Mouse (Mus musculus) embryonic facial prominence, embryonic 10.5 days (tissue): Measurements from ENCODE around the gene Rhog. TPM values are rescaled to one million over a fixed set of nuclear protein-coding genes. Genes with fewer than 3 reads are reported as not detected.

Source experiments
- DNase-seq: peaks from one replicate; pipeline ENCODE4 v3.0.0-alpha.2; 2017; ENCODE audit warnings: low spot score
- H3K27ac ChIP-seq: fragments of 300-500 bp; sonication (generic); replicated peaks from 2 replicates; pipeline ENCODE4 v1.5.1; 2016; ENCODE audit warnings: mild to moderate bottlenecking
- H3K27me3 ChIP-seq: fragments of 300-500 bp; sonication (generic); replicated peaks from 2 replicates; pipeline ENCODE4 v1.6.1; 2016; ENCODE audit warnings: low read depth, mild to moderate bottlenecking; ENCODE audit not compliant: poor library complexity, severe bottlenecking
- H3K36me3 ChIP-seq: fragments of 300-500 bp; sonication (generic); replicated peaks from 2 replicates; pipeline ENCODE4 v1.6.1; 2016; ENCODE audit warnings: mild to moderate bottlenecking, moderate library complexity
- H3K4me1 ChIP-seq: fragments of 300-500 bp; sonication (generic); 2 replicates; pipeline ENCODE4 v1.6.1; 2016
- H3K4me3 ChIP-seq: fragments of 300-500 bp; sonication (generic); 2 replicates; pipeline ENCODE4 v1.5.1; 2016; ENCODE audit warnings: mild to moderate bottlenecking, moderate library complexity
- H3K9me3 ChIP-seq: fragments of 300-500 bp; sonication (generic); 2 replicates; pipeline ENCODE4 v1.6.1; 2016; ENCODE audit warnings: mild to moderate bottlenecking
- WGBS: fragments of 180-500 bp; shearing (Covaris S2); methylation state at CpG from one replicate; pipeline ENCODE4 v1.1.7; 2016; 5-methylcytosine and 5-hydroxymethylcytosine counted together
- polyA plus RNA-seq: library from polyadenylated mRNA; unstranded; fragments of >200 nt; fragmentation: Nextera tagmentation; extraction: Ambion mirVana; gene quantifications from 2 replicates; pipeline ENCODE4 v1.2.1, GENCODE M21; 2016

Gene Rhog
- polyA plus RNA-seq, 1 experiment from 2014 or later = 48.4 TPM

DNA sequence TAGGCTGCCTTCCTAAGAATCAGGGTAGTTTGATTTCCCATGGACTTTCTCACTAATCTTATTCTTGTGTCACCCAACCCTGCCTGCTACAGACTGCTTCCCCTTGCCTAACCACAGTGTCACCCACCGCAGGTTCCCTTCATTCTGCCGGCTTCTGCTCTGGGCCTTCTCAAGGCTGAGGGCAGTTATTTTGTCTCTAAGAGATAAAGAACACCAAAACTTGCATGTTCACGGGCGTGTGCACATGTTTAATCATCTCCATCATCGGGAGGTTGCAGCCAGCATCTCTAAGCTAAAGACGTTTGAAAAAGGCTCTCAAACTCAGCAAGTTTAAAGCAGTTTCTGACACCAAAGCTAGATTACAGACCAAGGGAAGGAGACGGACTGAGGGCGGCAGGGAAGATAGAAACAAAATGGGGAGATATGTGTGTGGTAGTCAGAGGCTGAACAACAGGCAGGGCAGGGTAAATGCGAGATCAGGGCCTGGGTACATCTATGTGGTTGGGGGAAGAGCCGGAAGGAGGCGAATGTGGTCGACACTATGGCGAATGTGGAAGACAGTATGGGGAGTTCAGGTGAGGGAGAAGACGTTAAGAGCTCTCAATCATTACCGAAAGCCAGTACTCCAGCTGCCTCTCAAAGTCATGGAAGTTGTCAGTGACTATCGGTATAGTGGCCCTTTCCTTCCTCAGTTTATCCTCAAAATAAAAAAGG lies 7.0 kb downstream of the Rhog start:
- Histone ChIP-seq H3K4me3 (peak overlapping the region; percentile 76), H3K36me3 (peaks cover 7% of the 10 kb centered on the region), H3K27me3 (no peaks in the 10 kb centered on the region), H3K27ac (peak overlapping the region; percentile 96), H3K9me3 (no peaks in the 10 kb centered on the region), H3K4me1 (peaks cover 66% of the 10 kb centered on the region)
- WGBS = 32% methylated on average over 16 of the region's 16 CpGs
- DNase-seq = no peak

DNA sequence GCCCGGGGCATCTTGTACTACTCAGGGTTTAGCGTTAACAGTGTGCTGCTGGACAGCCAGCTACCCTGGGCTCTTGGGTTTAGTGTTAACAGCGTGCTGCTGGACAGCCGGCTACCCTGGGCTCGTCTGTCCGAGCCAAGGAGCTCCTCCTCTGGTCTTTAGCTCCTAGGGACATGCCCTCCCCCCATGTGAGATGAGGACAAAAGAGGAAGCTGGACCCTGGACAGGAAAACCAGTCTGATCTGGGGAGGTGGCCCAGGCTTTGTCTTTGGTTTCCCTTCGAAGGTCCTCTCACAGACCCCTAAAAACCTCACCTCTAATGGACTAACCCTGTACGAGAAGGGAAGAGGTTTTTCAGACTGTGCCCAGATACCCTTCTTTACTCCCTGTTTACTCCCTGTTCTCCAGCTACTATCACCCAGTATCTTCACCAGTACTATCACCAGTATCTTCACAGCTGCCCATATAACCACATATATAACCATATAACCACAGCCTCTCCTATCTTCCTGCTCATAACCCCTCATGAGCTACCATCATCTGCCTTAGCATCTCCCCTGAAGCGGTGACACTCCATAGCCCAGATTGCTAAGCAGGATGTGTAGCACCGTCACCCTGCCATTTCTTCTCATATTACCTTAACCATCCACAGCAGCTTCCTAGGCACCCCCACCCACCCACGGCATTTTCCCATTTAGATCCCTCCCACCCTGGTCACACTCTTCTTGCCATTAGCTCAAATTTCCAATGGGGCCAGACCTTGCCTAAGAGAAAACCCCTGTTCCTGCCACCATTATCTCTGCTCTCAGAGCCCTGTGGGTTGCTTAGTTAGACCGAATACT lies 8.7 kb downstream of the Rhog start:
- H3K27ac ChIP-seq = peak overlapping the region; percentile 51
- WGBS = 40% methylated on average over 12 of the region's 12 CpGs
- H3K27me3 ChIP-seq = no peaks in the 10 kb centered on the region
- peaks cover 17% of the 10 kb centered on the region for H3K36me3 ChIP-seq
- H3K4me3 ChIP-seq = peak overlapping the region; percentile 76
- H3K9me3 ChIP-seq = no peaks in the 10 kb centered on the region
- no peak for DNase-seq
- peaks cover 67% of the 10 kb centered on the region for H3K4me1 ChIP-seq

GRCm38 (mm10) chr7:102246265-102246664 lies 9.6 kb downstream of the Rhog start:
- H3K9me3 ChIP-seq = no peaks in the 10 kb centered on the region
- 51% methylated on average over 6 of the region's 6 CpGs for WGBS
- no peak for DNase-seq
- H3K36me3 ChIP-seq = peaks cover 26% of the 10 kb centered on the region
- peaks cover 67% of the 10 kb centered on the region for H3K4me1 ChIP-seq
- no peaks in the 10 kb centered on the region for H3K27me3 ChIP-seq
- H3K27ac ChIP-seq = peak overlapping the region; percentile 51; the same call in 1 of the 2 replicates
- H3K4me3 ChIP-seq = peak overlapping the region; percentile 12; the same call in 1 of the 2 replicates

- peak overlapping the region; percentile 12; the same call in 1 of the 2 replicates for H3K4me3 ChIP-seq
- no peaks in the 10 kb centered on the region for H3K27me3 ChIP-seq
- peaks cover 31% of the 10 kb centered on the region for H3K36me3 ChIP-seq
- WGBS = 3% methylated on average over 1 of the region's 1 CpGs
- DNase-seq = peak; percentile 25
- peak overlapping the region; percentile 25; the same call in 1 of the 2 replicates for H3K27ac ChIP-seq
- H3K4me1 ChIP-seq = peaks cover 62% of the 10 kb centered on the region
- no peaks in the 10 kb centered on the region for H3K9me3 ChIP-seq
Observed at GRCm38 (mm10) chr7:102245775-102246174, 10.1 kb downstream of the Rhog start.

- Histone ChIP-seq H3K4me3 (no peak overlapping the region), H3K27me3 (no peaks in the 10 kb centered on the region), H3K4me1 (peaks cover 58% of the 10 kb centered on the region), H3K9me3 (no peaks in the 10 kb centered on the region), H3K36me3 (peaks cover 39% of the 10 kb centered on the region), H3K27ac (no peak overlapping the region)
- WGBS = 86% methylated on average over 3 of the region's 3 CpGs
- no peak for DNase-seq
Observed at GRCm38 (mm10) chr7:102244782-102245535, 10.9 kb downstream of the Rhog start.

DNA sequence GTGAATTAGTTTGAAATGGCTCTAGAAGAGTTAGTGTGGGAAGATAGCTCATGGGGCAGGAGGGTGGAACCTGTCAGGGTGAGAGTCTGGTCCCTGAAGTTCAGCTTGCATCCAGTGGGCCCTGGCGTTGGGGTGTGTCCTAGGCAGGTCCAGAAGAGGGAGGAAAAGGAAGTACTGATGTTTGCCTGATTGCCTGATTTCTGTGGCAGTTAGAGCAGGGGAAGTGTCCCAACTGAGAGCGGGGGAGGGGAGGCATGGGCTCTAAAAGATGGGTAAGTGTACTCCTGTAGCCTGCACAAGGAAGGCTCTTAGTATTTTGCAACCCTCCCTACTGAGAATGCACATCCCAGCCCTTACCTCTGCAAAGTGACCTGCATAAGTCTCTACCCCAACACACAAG lies 12.0 kb downstream of the Rhog start:
- H3K4me3 ChIP-seq = no peak overlapping the region
- WGBS = 70% methylated on average over 2 of the region's 2 CpGs
- DNase-seq = no peak
- H3K9me3 ChIP-seq = no peaks in the 10 kb centered on the region
- H3K27ac ChIP-seq = no peak overlapping the region
- peaks cover 50% of the 10 kb centered on the region for H3K36me3 ChIP-seq
- H3K4me1 ChIP-seq = peaks cover 50% of the 10 kb centered on the region
- no peaks in the 10 kb centered on the region for H3K27me3 ChIP-seq

- H3K9me3 ChIP-seq = no peaks in the 10 kb centered on the region
- no peak overlapping the region for H3K4me3 ChIP-seq
- peaks cover 40% of the 10 kb centered on the region for H3K4me1 ChIP-seq
- H3K36me3 ChIP-seq = peaks cover 59% of the 10 kb centered on the region
- 93% methylated on average over 3 of the region's 3 CpGs for WGBS
- no peaks in the 10 kb centered on the region for H3K27me3 ChIP-seq
- no peak for DNase-seq
- no peak overlapping the region for H3K27ac ChIP-seq
Observed at GRCm38 (mm10) chr7:102242917-102243316, 12.9 kb downstream of the Rhog start.

DNA sequence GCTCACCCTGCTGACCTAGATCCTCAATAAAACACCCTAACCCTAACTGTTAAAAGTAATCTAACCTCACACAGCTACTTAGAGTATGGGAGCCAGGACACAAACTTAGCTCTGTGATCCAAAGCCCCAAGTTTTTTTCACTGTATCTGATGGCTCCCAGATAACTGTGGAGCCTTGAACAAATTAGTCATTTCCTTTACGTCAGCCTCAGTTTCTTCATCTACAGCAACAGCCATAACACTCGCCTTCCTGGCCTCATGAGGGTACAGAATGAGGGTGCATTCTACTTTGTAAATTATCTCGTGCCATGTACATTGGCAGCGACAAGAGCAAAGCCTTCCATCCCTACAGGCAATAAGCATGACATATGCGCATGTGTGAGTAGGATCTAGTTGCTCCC lies 13.5 kb downstream of the Rhog start:
- Histone ChIP-seq H3K4me3 (no peak overlapping the region), H3K4me1 (peaks cover 35% of the 10 kb centered on the region), H3K36me3 (peaks cover 65% of the 10 kb centered on the region), H3K9me3 (no peaks in the 10 kb centered on the region), H3K27me3 (no peaks in the 10 kb centered on the region), H3K27ac (no peak overlapping the region)
- 89% methylated on average over 5 of the region's 5 CpGs for WGBS
- DNase-seq = no peak

GRCm38 (mm10) chr7:102239591-102239990 lies 16.3 kb downstream of the Rhog start:
- Histone ChIP-seq H3K4me3 (no peak overlapping the region), H3K4me1 (peaks cover 7% of the 10 kb centered on the region), H3K27me3 (no peaks in the 10 kb centered on the region), H3K9me3 (no peaks in the 10 kb centered on the region), H3K36me3 (peaks cover 92% of the 10 kb centered on the region), H3K27ac (no peak overlapping the region)
- no peak for DNase-seq
- WGBS = 92% methylated on average over 16 of the region's 16 CpGs

- no peak for DNase-seq
- Histone ChIP-seq H3K36me3 (peaks cover 89% of the 10 kb centered on the region), H3K4me3 (no peak overlapping the region)
Observed at GRCm38 (mm10) chr7:102238686-102239286, 17.1 kb downstream of the Rhog start.

DNA sequence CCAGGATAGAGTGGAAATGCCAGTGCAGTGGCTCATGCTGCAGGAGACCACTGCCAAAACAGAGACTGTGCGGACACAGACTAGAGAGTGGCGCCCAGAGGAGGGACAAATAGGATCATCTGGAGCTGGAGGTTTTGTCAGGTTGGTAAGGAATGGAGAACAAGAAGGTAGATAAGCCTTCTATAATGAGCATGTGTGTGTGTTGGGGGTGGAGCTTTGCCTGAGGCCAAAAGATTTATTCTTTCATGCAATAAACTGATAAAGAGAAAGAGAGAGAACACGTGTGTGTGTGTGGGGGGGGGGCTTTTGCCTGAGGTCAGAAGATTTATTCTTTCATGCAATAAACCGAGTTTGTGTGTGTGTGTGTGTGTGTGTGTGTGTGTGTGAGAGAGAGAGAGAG lies 22.8 kb downstream of the Rhog start:
- Histone ChIP-seq H3K4me3 (no peak overlapping the region), H3K36me3 (peaks cover 80% of the 10 kb centered on the region), H3K4me1 (no peaks in the 10 kb centered on the region; the same call in 1 of the 2 replicates), H3K27ac (no peak overlapping the region), H3K27me3 (no peaks in the 10 kb centered on the region), H3K9me3 (0 out of 2 replicates have a peak, but pooled peaks cover 3% of the 10 kb centered on the region)
- no peak for DNase-seq
- WGBS = 88% methylated on average over 4 of the region's 4 CpGs

More at GRCm38 (mm10) chr7:102238686-102239286, 17.1 kb downstream of the Rhog start:
- no peaks in the 10 kb centered on the region for H3K9me3 ChIP-seq
- H3K4me1 ChIP-seq = peaks cover under 1% of the 10 kb centered on the region
- H3K27ac ChIP-seq = no peak overlapping the region
- 87% methylated on average over 8 of the region's 8 CpGs for WGBS
- H3K27me3 ChIP-seq = no peaks in the 10 kb centered on the region

DNA sequence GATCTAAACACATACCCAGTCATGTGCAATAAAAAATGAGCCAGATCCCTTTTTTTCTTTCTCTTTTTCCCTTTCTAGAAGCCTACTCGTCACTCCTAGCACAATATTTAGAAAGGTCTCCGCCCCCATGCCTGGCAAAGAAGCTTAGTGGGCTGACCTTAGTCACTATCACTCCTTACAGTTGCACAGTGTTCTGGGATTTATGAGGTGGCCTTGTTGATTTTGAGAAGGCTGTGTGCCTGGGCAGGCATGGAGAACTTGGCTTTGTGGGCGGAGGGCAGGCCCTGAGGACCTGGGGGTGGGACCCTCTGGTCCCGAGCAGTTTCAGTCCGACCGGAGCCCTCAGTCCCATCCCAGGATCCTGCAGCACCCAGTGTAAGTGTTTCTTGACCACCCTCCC lies 26.0 kb downstream of the Rhog start:
- Histone ChIP-seq H3K9me3 (0 out of 2 replicates have a peak, but pooled peaks cover 3% of the 10 kb centered on the region), H3K27ac (no peak overlapping the region), H3K36me3 (peaks cover 71% of the 10 kb centered on the region), H3K27me3 (no peaks in the 10 kb centered on the region), H3K4me3 (no peak overlapping the region), H3K4me1 (no peaks in the 10 kb centered on the region; the same call in 1 of the 2 replicates)
- WGBS = 94% methylated on average over 6 of the region's 6 CpGs
- DNase-seq = no peak
